Mouse (Mus musculus) left cerebral cortex, adult 11 months (tissue): ENCODE measurements around the gene 1810009J06Rik.
"Not testable (repeated sequence)": the region's sequence is repeated elsewhere in the genome, so short reads cannot be mapped to it uniquely, and the experiment has no call there.

Experiments
- DNase-seq: peaks from one replicate; pipeline ENCODE4 v3.0.0; 2022; ENCODE audit warnings: low spot score

1810009J06Rik gene

DNA sequence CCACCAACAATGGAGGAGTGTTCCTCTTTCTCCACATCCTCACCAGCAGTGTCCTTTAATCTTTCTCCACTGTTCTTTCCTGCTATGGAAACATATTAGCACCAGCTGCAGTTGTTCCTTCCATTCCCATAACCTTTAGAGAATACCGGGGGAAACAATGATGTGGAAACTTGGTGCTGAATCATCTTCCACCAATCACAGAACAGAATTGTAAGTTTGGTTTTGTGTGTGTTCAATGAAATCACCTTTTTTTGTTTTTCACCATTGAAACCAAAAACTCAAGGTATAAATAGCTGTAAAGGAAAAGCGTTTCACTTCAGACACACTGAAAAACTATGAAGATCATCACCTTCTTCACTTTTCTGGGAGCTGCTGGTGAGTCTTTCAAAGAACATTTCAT is at the start of gene 1810009J06Rik:
Gene 1810009J06Rik (plus strand): TSS at position 301 of the 400 bp plus-strand sequence.
- DNase-seq = not testable (repeated sequence)

DNA sequence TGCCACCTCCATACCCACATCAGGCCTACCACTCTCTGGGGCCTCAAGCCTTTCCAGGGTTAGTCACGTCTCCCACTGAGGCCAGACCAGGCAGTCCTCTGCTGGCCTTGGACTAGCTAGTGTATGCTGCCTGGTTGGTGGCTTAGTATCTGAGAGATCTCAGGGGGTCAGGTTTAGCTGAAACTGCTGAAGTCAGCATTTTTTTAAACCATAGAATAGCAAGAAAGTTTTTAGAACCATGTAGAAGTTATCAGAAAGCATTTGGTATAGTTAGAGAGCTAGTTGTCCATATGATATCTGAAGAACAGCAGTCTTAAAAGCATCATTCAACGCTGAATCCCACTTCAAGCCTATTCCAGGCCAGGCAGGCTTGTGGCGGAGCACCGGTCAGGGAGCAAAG is 44.6 kb upstream of the 1810009J06Rik start:
- DNase-seq = no peak

DNA sequence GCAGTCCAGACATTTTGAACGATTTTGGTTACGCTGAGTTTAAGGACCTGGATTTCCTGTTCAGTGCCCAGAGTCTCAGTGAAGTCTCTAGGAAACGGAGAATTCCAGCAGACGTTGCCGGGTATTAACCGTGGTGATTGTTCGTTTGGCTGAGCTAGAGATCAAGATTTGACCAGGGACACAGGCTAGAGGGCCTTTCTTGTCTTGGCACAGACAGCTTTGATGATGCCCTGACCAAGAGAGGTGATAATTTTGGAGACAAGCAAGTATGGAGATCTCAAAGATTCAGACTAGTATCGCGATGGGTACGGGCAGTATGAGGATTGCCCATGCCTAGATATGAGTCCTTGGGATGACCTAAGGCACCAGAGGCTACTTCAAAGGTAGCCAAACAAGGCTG is 24.1 kb upstream of the 1810009J06Rik start, which contains the start of gene 1700074P13Rik:
Gene 1700074P13Rik (minus strand): TSS at position 101 of the 400 bp plus-strand sequence.
- no peak for DNase-seq

DNA sequence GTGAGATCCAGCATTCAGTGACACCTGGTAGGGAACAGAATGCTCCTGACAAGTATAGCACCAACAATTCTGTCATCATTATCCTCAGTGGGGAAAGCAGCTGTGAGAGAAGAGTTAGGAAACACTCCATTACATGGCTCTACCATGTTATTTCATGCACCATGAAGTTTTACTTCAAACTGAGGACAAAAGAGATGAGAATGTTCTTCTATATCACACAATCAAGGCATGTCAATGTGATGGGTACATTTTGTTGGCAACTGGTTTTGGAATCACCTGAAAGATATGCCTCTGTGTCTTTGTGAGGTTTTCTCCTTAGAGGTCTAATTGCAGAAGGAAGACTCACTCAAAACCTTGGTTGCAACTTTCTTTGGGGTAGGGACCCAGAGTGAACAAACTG is 12.8 kb upstream of the 1810009J06Rik start, which contains the start of gene Gm4744:
Gene Gm4744 (minus strand): TSS at position 101 of the 400 bp plus-strand sequence.
- DNase-seq = no peak

DNA sequence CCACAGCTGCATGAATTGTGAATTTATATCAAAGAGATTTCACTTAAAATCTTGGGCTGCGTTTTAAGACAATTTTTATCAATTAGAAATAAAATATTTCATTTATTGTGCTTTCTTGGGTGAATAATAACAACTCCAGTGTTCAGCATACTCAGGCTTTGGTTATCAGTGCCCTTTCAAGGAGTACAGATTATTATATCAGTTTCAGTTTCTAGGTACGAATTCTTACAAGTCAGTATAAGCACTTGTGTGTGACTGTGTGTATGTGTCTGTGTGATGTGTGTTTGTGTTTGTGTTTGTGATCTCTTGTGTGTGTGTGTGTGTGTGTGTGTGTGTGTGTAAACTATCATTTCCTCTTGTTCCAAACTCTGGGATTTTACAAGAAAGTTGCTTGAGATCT is 10.8 kb upstream of the 1810009J06Rik start:
- DNase-seq = no peak

DNA sequence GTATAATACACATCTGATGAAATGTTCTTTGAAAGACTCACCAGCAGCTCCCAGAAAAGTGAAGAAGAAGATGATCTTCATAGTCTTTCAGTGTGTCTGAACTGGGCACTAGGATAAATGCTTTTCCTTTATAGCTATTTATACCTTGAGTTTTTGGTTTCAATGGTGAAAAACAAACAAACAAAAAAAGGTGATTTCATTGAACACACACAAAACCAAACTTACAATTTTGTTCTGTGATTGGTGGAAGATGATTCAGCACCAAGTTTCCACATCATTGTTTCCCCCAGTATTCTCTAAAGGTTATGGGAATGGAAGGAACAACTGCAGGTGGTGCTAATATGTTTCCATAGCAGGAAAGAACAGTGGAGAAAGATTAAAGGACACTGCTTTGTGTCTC is 34.8 kb downstream of the 1810009J06Rik start, which contains the start of gene Gm2663:
Gene Gm2663 (minus strand): TSS at position 101 of the 400 bp plus-strand sequence.
- DNase-seq = not testable (repeated sequence)

DNA sequence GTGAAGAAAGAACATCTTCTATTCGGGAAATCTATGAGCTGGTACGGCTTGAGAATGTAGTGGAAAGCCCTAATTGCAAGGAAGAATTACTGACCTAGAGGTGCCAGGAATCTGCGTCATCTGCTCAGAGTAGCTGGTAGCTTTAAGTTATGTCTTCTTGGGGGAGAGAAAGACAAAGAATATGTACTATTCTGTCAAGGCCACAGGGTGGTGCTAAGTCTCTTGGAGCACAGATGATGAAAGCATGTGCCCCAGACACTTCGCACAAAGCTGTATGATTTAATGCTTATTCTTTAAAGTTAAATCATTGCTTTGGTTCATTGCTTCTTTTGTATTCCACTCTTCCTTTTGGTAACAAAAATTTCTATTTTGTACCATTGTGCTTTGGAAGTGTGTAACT is 50.5 kb downstream of the 1810009J06Rik start:
- no peak for DNase-seq
